Mouse (Mus musculus): Measurements from ENCODE around the gene Mecom. TPM values are rescaled to one million over a fixed set of nuclear protein-coding genes. Genes with fewer than 3 reads are reported as not detected.

Gene Mecom
- total RNA-seq, 1 experiment, result 2.3 TPM

DNA sequence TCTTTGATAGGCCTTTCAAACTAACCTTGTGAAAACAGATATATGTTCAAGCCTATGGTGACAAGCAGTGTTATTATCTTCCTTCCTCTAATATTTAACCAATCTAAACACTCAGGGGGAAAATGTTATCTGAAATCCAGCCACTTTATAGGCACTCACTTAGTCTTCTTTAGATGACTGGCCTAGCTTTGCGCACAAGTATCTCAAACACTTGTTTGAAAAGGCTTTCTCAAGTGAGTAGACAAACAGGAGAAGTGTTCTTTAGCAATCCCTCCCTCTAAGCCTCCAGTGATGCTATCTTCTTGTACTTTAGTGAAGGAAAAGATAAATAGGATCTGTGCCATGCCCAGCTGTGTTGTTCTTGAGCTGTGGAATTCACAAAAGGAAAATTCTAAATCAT is 412.7 kb downstream of the Mecom start:
- Histone ChIP-seq H3K9me3 (ENCODE audit: control insufficient read depth, insufficient read depth, low read depth, low read length) (no peaks in the 10 kb centered on the region), H3K9ac (ENCODE audit: insufficient read depth, low read depth, low read length, poor library complexity, severe bottlenecking) (no peak overlapping the region), H3K27ac (ENCODE audit: insufficient read depth, low read depth, low read length, poor library complexity, severe bottlenecking) (no peak overlapping the region), H3K36me3 (ENCODE audit: control insufficient read depth, insufficient read depth, low read length, poor library complexity, severe bottlenecking) (no peaks in the 10 kb centered on the region), H3K4me3 (ENCODE audit: insufficient read depth in 1 of 2, low read depth in 1 of 2, low read length in 2 of 2, poor library complexity in 1 of 2, severe bottlenecking in 1 of 2) (no peak overlapping the region), H3K4me1 (ENCODE audit: control insufficient read depth in 2 of 2, insufficient read depth in 2 of 2, low read length in 2 of 2, poor library complexity in 1 of 2) (no peaks in the 10 kb centered on the region)
- in situ Hi-C loops (cut with MboI; ENCODE audit: low sequenced_read_pairs in 2 of 2, unreplicated experiment in 2 of 2), result no loop called here
- TF ChIP-seq ZC3H11A (IDR thresholded peaks at IDR 0.05; ENCODE audit: borderline replicate concordance, low read depth, low read length) (no peak), ZNF384 (IDR thresholded peaks at IDR 0.05; ENCODE audit: low read depth, low read length) (no peak), CHD2 (IDR thresholded peaks at IDR 0.05; ENCODE audit: low read depth, low read length) (no peak), HCFC1 (IDR thresholded peaks at IDR 0.05; ENCODE audit: borderline replicate concordance, insufficient read depth, low read length) (no peak), MAFK (IDR thresholded peaks at IDR 0.05; ENCODE audit: insufficient read depth, low read depth, low read length) (no peak)
- DNase-seq (ENCODE audit: low read depth, low spot score), result no peak

DNA sequence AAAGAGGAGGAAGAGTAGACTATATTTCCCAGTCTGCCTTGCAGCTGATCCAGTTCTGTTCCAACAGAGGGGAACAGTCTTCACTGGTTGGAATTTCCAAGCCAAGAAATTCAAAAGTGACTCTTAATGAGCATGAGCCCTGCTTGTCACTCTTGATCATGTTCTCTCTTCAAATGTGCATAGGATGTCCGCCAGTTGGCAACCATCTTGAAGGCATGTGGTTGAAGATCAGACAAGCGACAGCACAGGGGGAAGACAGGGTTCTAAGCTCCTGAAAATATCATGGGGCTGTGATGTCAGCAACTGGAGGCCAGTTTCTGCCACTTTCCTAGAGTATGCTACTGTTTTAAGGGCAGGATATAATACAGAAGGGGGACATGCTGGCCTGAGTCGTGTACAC is 414.8 kb downstream of the Mecom start:
- TF ChIP-seq MAFK (IDR thresholded peaks at IDR 0.05; ENCODE audit: insufficient read depth, low read depth, low read length), result no peak
- no peak for TF ChIP-seq ZC3H11A (IDR thresholded peaks at IDR 0.05; ENCODE audit: borderline replicate concordance, low read depth, low read length)
- TF ChIP-seq ZNF384 (IDR thresholded peaks at IDR 0.05; ENCODE audit: low read depth, low read length), result no peak
- TF ChIP-seq CHD2 (IDR thresholded peaks at IDR 0.05; ENCODE audit: low read depth, low read length), result no peak
- no peak for TF ChIP-seq HCFC1 (IDR thresholded peaks at IDR 0.05; ENCODE audit: borderline replicate concordance, insufficient read depth, low read length)

DNA sequence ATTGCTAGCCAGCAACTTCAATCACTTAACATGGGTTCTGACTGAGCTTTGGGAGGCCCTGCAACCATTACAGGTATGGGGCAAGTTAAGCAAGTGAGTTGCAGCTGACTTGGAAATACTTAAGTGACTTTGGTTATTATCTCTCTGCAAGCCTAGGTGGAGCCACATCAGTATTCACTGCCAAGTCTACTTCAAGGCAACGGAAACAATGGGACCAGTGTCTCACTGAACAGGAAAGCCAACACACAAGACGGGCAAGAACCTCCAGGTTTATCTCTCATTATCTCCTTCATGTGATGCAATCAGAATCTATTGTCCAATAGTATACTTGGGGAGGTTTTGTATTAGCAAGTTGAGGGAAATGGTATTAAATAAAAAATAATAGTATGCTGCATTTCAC is 415.4 kb downstream of the Mecom start:
- no peak for TF ChIP-seq HCFC1 (IDR thresholded peaks at IDR 0.05; ENCODE audit: borderline replicate concordance, insufficient read depth, low read length)
- no peak for TF ChIP-seq ZC3H11A (IDR thresholded peaks at IDR 0.05; ENCODE audit: borderline replicate concordance, low read depth, low read length)
- TF ChIP-seq CHD2 (IDR thresholded peaks at IDR 0.05; ENCODE audit: low read depth, low read length), result no peak
- no peak for TF ChIP-seq MAFK (IDR thresholded peaks at IDR 0.05; ENCODE audit: insufficient read depth, low read depth, low read length)
- no peak for TF ChIP-seq ZNF384 (IDR thresholded peaks at IDR 0.05; ENCODE audit: low read depth, low read length)
- in situ Hi-C loops (cut with MboI; ENCODE audit: low sequenced_read_pairs in 2 of 2, unreplicated experiment in 2 of 2), result no loop called here
- Histone ChIP-seq H3K9ac (ENCODE audit: insufficient read depth, low read depth, low read length, poor library complexity, severe bottlenecking) (no peak overlapping the region), H3K36me3 (ENCODE audit: control insufficient read depth, insufficient read depth, low read length, poor library complexity, severe bottlenecking) (no peaks in the 10 kb centered on the region), H3K4me3 (ENCODE audit: insufficient read depth in 1 of 2, low read depth in 1 of 2, low read length in 2 of 2, poor library complexity in 1 of 2, severe bottlenecking in 1 of 2) (no peak overlapping the region), H3K27ac (ENCODE audit: insufficient read depth, low read depth, low read length, poor library complexity, severe bottlenecking) (no peak overlapping the region), H3K9me3 (ENCODE audit: control insufficient read depth, insufficient read depth, low read depth, low read length) (no peaks in the 10 kb centered on the region), H3K4me1 (ENCODE audit: control insufficient read depth in 2 of 2, insufficient read depth in 2 of 2, low read length in 2 of 2, poor library complexity in 1 of 2) (no peaks in the 10 kb centered on the region)
- no peak for DNase-seq (ENCODE audit: low read depth, low spot score)

More for the DNA sequence above, 414.8 kb downstream of the Mecom start:
- H3K36me3 ChIP-seq (ENCODE audit: control insufficient read depth, insufficient read depth, low read length, poor library complexity, severe bottlenecking), result no peaks in the 10 kb centered on the region
- H3K9ac ChIP-seq (ENCODE audit: insufficient read depth, low read depth, low read length, poor library complexity, severe bottlenecking), result no peak overlapping the region
- H3K27ac ChIP-seq (ENCODE audit: insufficient read depth, low read depth, low read length, poor library complexity, severe bottlenecking), result no peak overlapping the region
- no peak overlapping the region for H3K4me3 ChIP-seq (ENCODE audit: insufficient read depth in 1 of 2, low read depth in 1 of 2, low read length in 2 of 2, poor library complexity in 1 of 2, severe bottlenecking in 1 of 2)
- no peak for DNase-seq (ENCODE audit: low read depth, low spot score)
- in situ Hi-C loops (cut with MboI; ENCODE audit: low sequenced_read_pairs in 2 of 2, unreplicated experiment in 2 of 2), result no loop called here
- H3K4me1 ChIP-seq (ENCODE audit: control insufficient read depth in 2 of 2, insufficient read depth in 2 of 2, low read length in 2 of 2, poor library complexity in 1 of 2), result no peaks in the 10 kb centered on the region
- H3K9me3 ChIP-seq (ENCODE audit: control insufficient read depth, insufficient read depth, low read depth, low read length), result no peaks in the 10 kb centered on the region

DNA sequence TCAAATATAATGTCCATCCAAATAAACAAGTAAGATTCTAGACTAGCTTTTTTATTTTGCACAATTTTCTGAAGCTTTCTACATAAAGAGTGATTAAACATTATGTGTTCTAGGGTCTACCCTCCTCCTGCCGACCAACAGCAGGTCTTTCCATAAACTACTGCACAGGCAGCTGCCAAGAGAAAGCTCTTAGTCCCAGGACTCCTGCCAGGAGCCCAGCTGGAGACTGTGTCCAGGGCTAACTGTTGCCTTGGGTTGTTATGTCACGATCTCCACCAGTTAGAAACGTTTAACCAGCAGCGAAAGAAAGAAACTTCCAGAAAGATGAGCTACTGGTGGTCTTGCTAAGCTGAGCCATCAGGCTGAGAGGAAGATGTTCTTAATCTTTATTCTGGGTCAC is 417.3 kb downstream of the Mecom start:
- in situ Hi-C loops (cut with MboI; ENCODE audit: low sequenced_read_pairs in 2 of 2, unreplicated experiment in 2 of 2), result no loop called here
- Histone ChIP-seq H3K9me3 (ENCODE audit: control insufficient read depth, insufficient read depth, low read depth, low read length) (no peaks in the 10 kb centered on the region), H3K27ac (ENCODE audit: insufficient read depth, low read depth, low read length, poor library complexity, severe bottlenecking) (no peak overlapping the region), H3K4me1 (ENCODE audit: control insufficient read depth in 2 of 2, insufficient read depth in 2 of 2, low read length in 2 of 2, poor library complexity in 1 of 2) (no peaks in the 10 kb centered on the region), H3K9ac (ENCODE audit: insufficient read depth, low read depth, low read length, poor library complexity, severe bottlenecking) (no peak overlapping the region), H3K36me3 (ENCODE audit: control insufficient read depth, insufficient read depth, low read length, poor library complexity, severe bottlenecking) (no peaks in the 10 kb centered on the region), H3K4me3 (ENCODE audit: insufficient read depth in 1 of 2, low read depth in 1 of 2, low read length in 2 of 2, poor library complexity in 1 of 2, severe bottlenecking in 1 of 2) (no peak overlapping the region)
- DNase-seq (ENCODE audit: low read depth, low spot score), result no peak
- no peak for TF ChIP-seq ZNF384 (IDR thresholded peaks at IDR 0.05; ENCODE audit: low read depth, low read length)

DNA sequence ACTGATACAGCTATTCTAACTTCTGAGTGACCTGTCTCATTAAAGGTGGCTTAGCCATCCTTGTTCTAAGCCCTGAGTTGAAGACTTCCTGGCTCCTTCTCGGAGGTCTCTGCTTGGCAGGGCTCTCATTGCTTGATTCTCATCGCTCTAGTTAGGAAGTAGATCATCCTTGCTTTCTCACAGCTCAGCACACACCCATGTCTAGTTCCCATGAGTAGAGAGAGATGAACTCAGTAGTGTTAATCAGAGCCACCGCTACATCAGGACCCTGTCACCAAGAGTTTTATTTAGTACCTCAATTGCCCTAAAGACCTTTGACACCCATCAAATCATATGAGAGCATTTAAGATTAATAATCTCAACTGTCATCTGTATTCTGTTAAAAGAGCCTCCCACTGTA is 425.2 kb downstream of the Mecom start:
- Histone ChIP-seq H3K4me3 (ENCODE audit: insufficient read depth in 1 of 2, low read depth in 1 of 2, low read length in 2 of 2, poor library complexity in 1 of 2, severe bottlenecking in 1 of 2) (no peak overlapping the region), H3K9me3 (ENCODE audit: control insufficient read depth, insufficient read depth, low read depth, low read length) (no peaks in the 10 kb centered on the region), H3K27ac (ENCODE audit: insufficient read depth, low read depth, low read length, poor library complexity, severe bottlenecking) (no peak overlapping the region), H3K4me1 (ENCODE audit: control insufficient read depth in 2 of 2, insufficient read depth in 2 of 2, low read length in 2 of 2, poor library complexity in 1 of 2) (no peaks in the 10 kb centered on the region), H3K36me3 (ENCODE audit: control insufficient read depth, insufficient read depth, low read length, poor library complexity, severe bottlenecking) (no peaks in the 10 kb centered on the region), H3K9ac (ENCODE audit: insufficient read depth, low read depth, low read length, poor library complexity, severe bottlenecking) (no peak overlapping the region)
- TF ChIP-seq ZNF384 (IDR thresholded peaks at IDR 0.05; ENCODE audit: low read depth, low read length), result no peak
- no peak for TF ChIP-seq MAFK (IDR thresholded peaks at IDR 0.05; ENCODE audit: insufficient read depth, low read depth, low read length)
- no peak for TF ChIP-seq HCFC1 (IDR thresholded peaks at IDR 0.05; ENCODE audit: borderline replicate concordance, insufficient read depth, low read length)
- TF ChIP-seq ZC3H11A (IDR thresholded peaks at IDR 0.05; ENCODE audit: borderline replicate concordance, low read depth, low read length), result no peak
- no peak for TF ChIP-seq CHD2 (IDR thresholded peaks at IDR 0.05; ENCODE audit: low read depth, low read length)
- in situ Hi-C loops (cut with MboI; ENCODE audit: low sequenced_read_pairs in 2 of 2, unreplicated experiment in 2 of 2), result no loop called here
- no peak for DNase-seq (ENCODE audit: low read depth, low spot score)
